Mouse (Mus musculus) brain, embryonic 14.5 days (tissue): ENCODE measurements around the gene Glrx2.

ENCODE experiments used
- CTCF ChIP-seq: fragments of 200-500 bp; IDR thresholded peaks from 2 replicates; pipeline ENCODE4 v1.5.1; 2012; ENCODE audit warnings: inconsistent platforms, mild to moderate bottlenecking, moderate library complexity, borderline replicate concordance; ENCODE audit not compliant: insufficient read depth, insufficient read length; ENCODE audit errors: extremely low read depth
- POLR2A ChIP-seq: fragments of 200-500 bp; IDR thresholded peaks from 2 replicates; pipeline ENCODE4 v1.6.1; 2012; ENCODE audit warnings: mild to moderate bottlenecking, inconsistent platforms, borderline replicate concordance; ENCODE audit not compliant: poor library complexity, insufficient read depth, insufficient read length, severe bottlenecking; ENCODE audit errors: extremely low read depth

GRCm38 (mm10) chr1:143765801-143766200, 49.7 kb downstream of the Glrx2 start:
- TF ChIP-seq POLR2A (no peak), CTCF (no peak)
